Mouse (Mus musculus): ENCODE data around the gene Bst2. TPM values are rescaled to one million over a fixed set of nuclear protein-coding genes. Genes with fewer than 3 reads are reported as not detected.

Gene Bst2
- 11.8 and 14.5 TPM in 2 replicates for polyA plus RNA-seq (2014; fragmentation: Nextera tagmentation; extraction: Ambion mirVana)

DNA sequence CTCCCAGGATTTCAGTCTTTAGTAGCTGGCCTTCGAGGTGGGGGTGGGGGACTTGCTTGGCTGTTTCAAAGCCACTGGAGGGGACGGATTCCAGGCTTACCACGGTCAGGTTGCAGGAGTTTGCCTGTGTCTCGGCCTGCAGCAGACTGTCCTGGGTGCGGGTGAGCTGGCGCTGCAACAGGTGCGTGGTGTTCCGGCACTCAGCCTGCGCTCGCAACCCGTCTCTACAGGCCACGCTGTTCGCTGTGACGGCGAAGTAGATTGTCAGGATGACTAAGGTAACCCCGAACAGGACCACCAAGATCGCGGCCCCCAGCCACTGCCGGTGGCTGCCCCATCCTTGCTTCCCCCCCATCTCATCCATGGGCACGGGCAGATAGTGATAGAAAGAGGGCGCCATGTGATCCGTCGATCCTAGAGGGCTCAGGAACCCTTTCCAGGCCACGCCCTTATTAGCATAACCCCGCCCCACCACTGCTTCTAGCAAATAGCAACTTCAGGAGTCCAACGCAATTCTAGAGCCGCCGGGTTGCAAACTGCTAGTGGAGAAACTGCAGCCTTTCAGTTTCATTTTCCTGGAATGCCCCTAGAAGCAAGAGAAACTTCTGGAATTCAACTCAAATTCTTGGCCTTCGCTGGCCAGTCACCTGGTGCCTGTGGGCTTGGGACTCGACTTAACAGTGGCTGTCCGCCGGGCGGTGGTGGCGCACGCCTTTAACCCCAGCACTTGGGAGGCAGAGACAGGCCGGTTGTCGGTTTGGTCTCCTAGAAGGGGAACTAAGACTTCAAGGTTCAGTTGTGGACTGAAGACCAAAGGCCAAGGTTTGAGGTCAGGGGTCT lies at the start of gene Bst2:
TSS of gene Bst2 (minus strand) at position 429 of the 840 bp plus-strand sequence.
- 4% methylated on average over 37 of the region's 37 CpGs for WGBS
- peak; percentile 88 for DNase-seq (ENCODE audit: low spot score)

GRCm38 (mm10) chr8:71586891-71587290 lies 49.6 kb upstream of the Bst2 start:
- ATAC-seq (replicated peaks; ENCODE audit: low FRiP score, low TSS enrichment, low read depth) (no peak), DNase-seq (ENCODE audit: low spot score) (no peak)
- Histone ChIP-seq H3K4me3 (ENCODE audit: low read depth, low read length) (no peak overlapping the region), H3K9ac (ENCODE audit: low read length) (no peak overlapping the region), H3K36me3 (ENCODE audit: control insufficient read depth, insufficient read depth, low read length) (peaks cover 16% of the 10 kb centered on the region), H3K9me3 (ENCODE audit: control insufficient read depth, low read length) (no peaks in the 10 kb centered on the region), H3K4me2 (ENCODE audit: low read length) (no peak overlapping the region), H3K27me3 (replicated peaks; ENCODE audit: control insufficient read depth, insufficient read depth, low read length) (no peaks in the 10 kb centered on the region), H3K4me1 (replicated peaks; ENCODE audit: control insufficient read depth, insufficient read depth, low read length) (peaks cover 8% of the 10 kb centered on the region; the same call in 1 of the 2 replicates), H3K27ac (ENCODE audit: low read depth) (no peak overlapping the region)
- WGBS, result 81% methylated on average over 2 of the region's 2 CpGs

More for the DNA sequence above, at the start of gene Bst2:
- Histone ChIP-seq H3K4me2 (ENCODE audit: low read length) (peak within 1 kb of the TSS; percentile 66), H3K36me3 (ENCODE audit: control insufficient read depth, insufficient read depth, low read length) (no peaks in the 10 kb centered on the region), H3K9me3 (ENCODE audit: control insufficient read depth, low read length) (no peaks in the 10 kb centered on the region), H3K4me3 (ENCODE audit: low read depth, low read length) (peak within 1 kb of the TSS; percentile 47), H3K4me1 (replicated peaks; ENCODE audit: control insufficient read depth, insufficient read depth, low read length) (peaks cover 5% of the 10 kb centered on the region), H3K27me3 (replicated peaks; ENCODE audit: control insufficient read depth, insufficient read depth, low read length) (0 out of 2 replicates have a peak, but pooled peaks cover 3% of the 10 kb centered on the region), H3K27ac (ENCODE audit: low read depth) (peak within 1 kb of the TSS; percentile 76), H3K9ac (ENCODE audit: low read length) (peak within 1 kb of the TSS; percentile 42)
- peak; percentile 79 for ATAC-seq (replicated peaks; ENCODE audit: low FRiP score, low TSS enrichment, low read depth)

GRCm38 (mm10) chr8:71580201-71580600 lies 42.9 kb upstream of the Bst2 start:
- Histone ChIP-seq H3K9me3 (ENCODE audit: control insufficient read depth, low read length) (no peaks in the 10 kb centered on the region), H3K27ac (ENCODE audit: low read depth) (no peak overlapping the region), H3K4me1 (replicated peaks; ENCODE audit: control insufficient read depth, insufficient read depth, low read length) (no peaks in the 10 kb centered on the region), H3K4me2 (ENCODE audit: low read length) (no peak overlapping the region), H3K27me3 (replicated peaks; ENCODE audit: control insufficient read depth, insufficient read depth, low read length) (no peaks in the 10 kb centered on the region), H3K4me3 (ENCODE audit: low read depth, low read length) (no peak overlapping the region), H3K9ac (ENCODE audit: low read length) (no peak overlapping the region), H3K36me3 (ENCODE audit: control insufficient read depth, insufficient read depth, low read length) (peaks cover 10% of the 10 kb centered on the region)
- no peak for DNase-seq (ENCODE audit: low spot score)
- no peak for ATAC-seq (replicated peaks; ENCODE audit: low FRiP score, low TSS enrichment, low read depth)
- WGBS, result 55% methylated on average over 9 of the region's 9 CpGs

GRCm38 (mm10) chr8:71579476-71579875 lies 42.2 kb upstream of the Bst2 start:
- H3K27me3 ChIP-seq (replicated peaks; ENCODE audit: control insufficient read depth, insufficient read depth, low read length), result no peaks in the 10 kb centered on the region
- no peaks in the 10 kb centered on the region for H3K9me3 ChIP-seq (ENCODE audit: control insufficient read depth, low read length)
- ATAC-seq (replicated peaks; ENCODE audit: low FRiP score, low TSS enrichment, low read depth), result no peak

GRCm38 (mm10) chr8:71579009-71579408 lies 41.8 kb upstream of the Bst2 start:
- 78% methylated on average over 1 of the region's 1 CpGs for WGBS
- Histone ChIP-seq H3K4me2 (ENCODE audit: low read length) (no peak overlapping the region), H3K9me3 (ENCODE audit: control insufficient read depth, low read length) (no peaks in the 10 kb centered on the region), H3K27ac (ENCODE audit: low read depth) (no peak overlapping the region), H3K4me3 (ENCODE audit: low read depth, low read length) (no peak overlapping the region), H3K36me3 (ENCODE audit: control insufficient read depth, insufficient read depth, low read length) (0 out of 2 replicates have a peak, but pooled peaks cover 2% of the 10 kb centered on the region), H3K4me1 (replicated peaks; ENCODE audit: control insufficient read depth, insufficient read depth, low read length) (no peaks in the 10 kb centered on the region), H3K9ac (ENCODE audit: low read length) (no peak overlapping the region), H3K27me3 (replicated peaks; ENCODE audit: control insufficient read depth, insufficient read depth, low read length) (no peaks in the 10 kb centered on the region)
- ATAC-seq (replicated peaks; ENCODE audit: low FRiP score, low TSS enrichment, low read depth), result no peak
- no peak for DNase-seq (ENCODE audit: low spot score)

More at GRCm38 (mm10) chr8:71579476-71579875, 42.2 kb upstream of the Bst2 start:
- Histone ChIP-seq H3K4me2 (ENCODE audit: low read length) (no peak overlapping the region), H3K4me1 (replicated peaks; ENCODE audit: control insufficient read depth, insufficient read depth, low read length) (no peaks in the 10 kb centered on the region), H3K4me3 (ENCODE audit: low read depth, low read length) (no peak overlapping the region), H3K9ac (ENCODE audit: low read length) (no peak overlapping the region), H3K27ac (ENCODE audit: low read depth) (no peak overlapping the region), H3K36me3 (ENCODE audit: control insufficient read depth, insufficient read depth, low read length) (peaks cover 7% of the 10 kb centered on the region)
- WGBS, result 92% methylated on average over 14 of the region's 14 CpGs
- no peak for DNase-seq (ENCODE audit: low spot score)

GRCm38 (mm10) chr8:71577856-71578387 lies 40.7 kb upstream of the Bst2 start:
- no peak overlapping the region for H3K4me3 ChIP-seq (ENCODE audit: low read depth, low read length)
- no peaks in the 10 kb centered on the region for H3K27me3 ChIP-seq (replicated peaks; ENCODE audit: control insufficient read depth, insufficient read depth, low read length)
- no peaks in the 10 kb centered on the region for H3K4me1 ChIP-seq (replicated peaks; ENCODE audit: control insufficient read depth, insufficient read depth, low read length)
- H3K27ac ChIP-seq (ENCODE audit: low read depth), result no peak overlapping the region
- H3K9me3 ChIP-seq (ENCODE audit: control insufficient read depth, low read length), result no peaks in the 10 kb centered on the region
- DNase-seq (ENCODE audit: low spot score), result no peak
- no peak for ATAC-seq (replicated peaks; ENCODE audit: low FRiP score, low TSS enrichment, low read depth)
- no peak overlapping the region for H3K9ac ChIP-seq (ENCODE audit: low read length)
- H3K4me2 ChIP-seq (ENCODE audit: low read length), result no peak overlapping the region
- 73% methylated on average over 4 of the region's 4 CpGs for WGBS
- H3K36me3 ChIP-seq (ENCODE audit: control insufficient read depth, insufficient read depth, low read length), result no peaks in the 10 kb centered on the region

DNA sequence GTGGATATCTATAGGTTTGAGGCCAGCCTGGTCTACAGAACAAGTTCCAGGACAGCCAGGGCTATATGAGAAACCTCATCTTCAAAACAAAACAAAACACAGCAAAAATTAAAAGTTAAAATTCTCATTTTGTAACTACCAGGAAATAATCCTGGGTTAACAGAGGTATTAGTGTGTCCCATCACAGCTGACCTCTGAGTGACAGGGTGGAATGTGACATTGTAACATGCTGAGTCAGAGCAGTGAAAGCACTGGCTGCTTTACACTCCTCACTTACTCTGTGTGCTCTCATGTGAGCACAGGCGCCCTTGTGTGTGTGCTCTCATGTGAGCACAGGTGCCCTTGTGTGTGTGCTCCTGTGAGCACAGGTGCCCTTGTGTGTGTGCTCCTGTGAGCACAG lies 37.8 kb upstream of the Bst2 start:
- DNase-seq (ENCODE audit: low spot score) (no peak), ATAC-seq (replicated peaks; ENCODE audit: low FRiP score, low TSS enrichment, low read depth) (no peak)
- Histone ChIP-seq H3K4me3 (ENCODE audit: low read depth, low read length) (no peak overlapping the region), H3K36me3 (ENCODE audit: control insufficient read depth, insufficient read depth, low read length) (no peaks in the 10 kb centered on the region), H3K4me2 (ENCODE audit: low read length) (no peak overlapping the region), H3K4me1 (replicated peaks; ENCODE audit: control insufficient read depth, insufficient read depth, low read length) (peaks cover 6% of the 10 kb centered on the region; the same call in 1 of the 2 replicates), H3K27ac (ENCODE audit: low read depth) (no peak overlapping the region), H3K9me3 (ENCODE audit: control insufficient read depth, low read length) (no peaks in the 10 kb centered on the region), H3K27me3 (replicated peaks; ENCODE audit: control insufficient read depth, insufficient read depth, low read length) (no peaks in the 10 kb centered on the region), H3K9ac (ENCODE audit: low read length) (no peak overlapping the region)
- 68% methylated on average over 1 of the region's 1 CpGs for WGBS

GRCm38 (mm10) chr8:71574426-71574825 lies 37.2 kb upstream of the Bst2 start:
- no peak overlapping the region for H3K27ac ChIP-seq (ENCODE audit: low read depth)
- H3K4me3 ChIP-seq (ENCODE audit: low read depth, low read length), result no peak overlapping the region
- no peaks in the 10 kb centered on the region for H3K27me3 ChIP-seq (replicated peaks; ENCODE audit: control insufficient read depth, insufficient read depth, low read length)
- H3K4me1 ChIP-seq (replicated peaks; ENCODE audit: control insufficient read depth, insufficient read depth, low read length), result peaks cover 6% of the 10 kb centered on the region; the same call in 1 of the 2 replicates
- DNase-seq (ENCODE audit: low spot score), result no peak
- ATAC-seq (replicated peaks; ENCODE audit: low FRiP score, low TSS enrichment, low read depth), result no peak
- H3K9ac ChIP-seq (ENCODE audit: low read length), result no peak overlapping the region
- H3K9me3 ChIP-seq (ENCODE audit: control insufficient read depth, low read length), result no peaks in the 10 kb centered on the region
- H3K36me3 ChIP-seq (ENCODE audit: control insufficient read depth, insufficient read depth, low read length), result no peaks in the 10 kb centered on the region
- H3K4me2 ChIP-seq (ENCODE audit: low read length), result no peak overlapping the region
- WGBS, result 78% methylated on average over 7 of the region's 7 CpGs

Data from intestine, embryonic 14.5 days (tissue).